Mouse (Mus musculus) small intestine, adult 2 months (tissue): ENCODE results near the gene Pmepa1.

ENCODE experiments used
- CTCF ChIP-seq: fragments of 200-500 bp; IDR thresholded peaks from 2 replicates; pipeline ENCODE4 v1.5.1; 2012; ENCODE audit warnings: low read depth, mild to moderate bottlenecking, control low read depth, inconsistent platforms, low read length, moderate library complexity, mixed read lengths; ENCODE audit not compliant: insufficient replicate concordance, insufficient read length; ENCODE audit errors: extremely low read depth
- POLR2A ChIP-seq: fragments of 200-500 bp; IDR thresholded peaks from 2 replicates; pipeline ENCODE4 v1.6.1; 2012; ENCODE audit warnings: low read depth, mild to moderate bottlenecking, control low read depth, inconsistent platforms, low read length, moderate library complexity

GRCm38 (mm10) chr2:173245258-173245657 is 31.1 kb downstream of the Pmepa1 start:
- TF ChIP-seq CTCF (no peak), POLR2A (no peak)
